Mouse (Mus musculus) bone marrow, adult 2 months (tissue): ENCODE data around the gene Cd276. TPM values are rescaled to one million over a fixed set of nuclear protein-coding genes. Genes with fewer than 3 reads are reported as not detected.
"Not testable (repeated sequence)": the region's sequence is repeated elsewhere in the genome, so short reads cannot be mapped to it uniquely, and the experiment has no call there.

Experiments used
- H3K27ac ChIP-seq: fragments of 200-500 bp; 2 replicates; pipeline ENCODE4 v1.5.1; 2012; ENCODE audit warnings: low read depth, mild to moderate bottlenecking, control low read depth, inconsistent platforms, low read length; ENCODE audit not compliant: control insufficient read depth, poor library complexity, insufficient read depth
- H3K4me1 ChIP-seq: fragments of 200-500 bp; 2 replicates; pipeline ENCODE4 v1.6.1; 2011; ENCODE audit warnings: low read length; ENCODE audit not compliant: control insufficient read depth, insufficient read depth
- H3K4me3 ChIP-seq: fragments of 200-500 bp; replicated peaks from 2 replicates; pipeline ENCODE3; 2011; ENCODE audit warnings: mild to moderate bottlenecking, low read depth, low read length, control low read depth; ENCODE audit not compliant: control insufficient read depth
- CTCF ChIP-seq: fragments of 200-500 bp; IDR thresholded peaks from 2 replicates; pipeline ENCODE4 v1.5.1; 2011; ENCODE audit warnings: low read length, control low read depth; ENCODE audit not compliant: control insufficient read depth, insufficient read depth
- POLR2A ChIP-seq: fragments of 200-500 bp; IDR thresholded peaks from 2 replicates; pipeline ENCODE4 v1.6.1; 2011; ENCODE audit warnings: low read depth, mild to moderate bottlenecking, control low read depth, low read length, borderline replicate concordance; ENCODE audit not compliant: control insufficient read depth
- WGBS: fragments of 180-500 bp; shearing (Covaris S2); methylation state at CpG from one replicate; pipeline ENCODE4 v1.1.7; 2018; 5-methylcytosine and 5-hydroxymethylcytosine counted together
- polyA plus RNA-seq: library from polyadenylated mRNA; stranded (reverse); fragments of >200 nt; gene quantifications from 2 replicates; pipeline ENCODE4 v1.2.4, GENCODE M21; 2011; ENCODE audit warnings: low replicate concordance; ENCODE audit not compliant: missing spikeins, insufficient read depth, insufficient read length

The Cd276 gene
- polyA plus RNA-seq, 1 experiment: 5.0 TPM

DNA sequence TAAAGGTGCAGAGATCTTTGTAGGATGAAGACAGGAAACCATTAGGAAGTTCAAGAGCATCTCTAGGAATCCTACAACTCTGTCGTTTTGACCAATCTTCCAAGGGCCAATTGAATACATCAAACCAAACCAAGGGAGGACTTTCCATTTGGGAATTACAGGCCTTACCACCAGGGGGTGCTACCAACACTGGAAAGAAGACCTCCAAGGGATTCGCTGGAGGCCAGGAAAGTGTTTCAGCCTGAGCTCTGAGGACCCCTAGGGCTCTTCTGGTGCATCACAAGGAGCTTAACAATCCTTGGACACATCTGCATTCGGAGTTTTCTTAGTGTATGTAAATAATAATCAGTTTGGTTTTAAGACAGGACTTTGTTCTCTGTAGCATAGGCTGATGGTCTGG, 23.4 kb upstream of the Cd276 start:
- 16% methylated on average over 3 of the region's 3 CpGs for WGBS
- no peaks in the 10 kb centered on the region; the same call in none of the 2 replicates for H3K4me1 ChIP-seq
- TF ChIP-seq POLR2A: no peak
- peak; percentile 72; the same call in 1 of the 2 replicates for TF ChIP-seq CTCF
- H3K4me3 ChIP-seq: no peak overlapping the region
- H3K27ac ChIP-seq: no peak overlapping the region

DNA sequence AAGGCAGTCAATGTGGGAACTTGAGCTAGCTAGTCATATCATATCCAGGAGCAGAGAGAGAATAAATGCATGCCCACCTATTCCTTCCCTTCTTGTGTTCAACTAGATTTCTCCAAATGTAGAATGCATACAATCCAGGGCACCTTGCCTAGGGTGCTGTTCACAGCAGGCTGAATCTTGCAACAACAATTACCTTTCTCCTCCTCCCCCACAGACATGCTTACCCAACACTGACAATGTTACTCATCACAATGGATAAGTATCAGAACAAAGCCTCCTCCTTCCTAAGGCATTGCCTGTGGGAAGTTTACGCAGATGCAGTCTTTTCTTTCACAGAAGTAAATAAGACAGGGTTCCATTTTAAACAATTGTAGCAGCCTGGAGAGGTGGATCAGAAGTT, 15.8 kb upstream of the Cd276 start:
- no peak for TF ChIP-seq POLR2A
- TF ChIP-seq CTCF: no peak
- WGBS: 87% methylated on average over 1 of the region's 1 CpGs
- no peaks in the 10 kb centered on the region; the same call in 1 of the 2 replicates for H3K4me1 ChIP-seq
- no peak overlapping the region for H3K4me3 ChIP-seq
- H3K27ac ChIP-seq: no peak overlapping the region

DNA sequence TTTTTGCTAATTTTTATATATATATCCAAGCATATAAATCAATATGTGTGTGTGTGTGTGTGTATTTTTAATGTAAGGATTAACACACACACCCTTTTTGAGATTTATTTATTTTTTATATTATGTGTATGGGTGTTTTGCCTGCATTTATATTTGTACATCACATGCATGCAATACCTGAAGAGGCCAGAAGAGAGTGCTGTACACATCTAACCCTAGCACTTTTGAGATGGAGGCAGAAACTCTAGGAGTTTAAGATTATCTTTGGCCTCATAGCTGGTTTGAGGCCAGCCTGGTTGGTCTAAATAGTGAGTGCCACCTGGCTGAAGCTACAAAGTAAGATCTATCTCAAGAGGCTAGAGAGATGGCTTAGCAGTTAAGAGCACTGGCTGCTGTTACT, 12.4 kb upstream of the Cd276 start:
- TF ChIP-seq CTCF: no peak
- TF ChIP-seq POLR2A: no peak
- no peaks in the 10 kb centered on the region; the same call in 1 of the 2 replicates for H3K4me1 ChIP-seq
- no peak overlapping the region for H3K4me3 ChIP-seq
- no peak overlapping the region for H3K27ac ChIP-seq

DNA sequence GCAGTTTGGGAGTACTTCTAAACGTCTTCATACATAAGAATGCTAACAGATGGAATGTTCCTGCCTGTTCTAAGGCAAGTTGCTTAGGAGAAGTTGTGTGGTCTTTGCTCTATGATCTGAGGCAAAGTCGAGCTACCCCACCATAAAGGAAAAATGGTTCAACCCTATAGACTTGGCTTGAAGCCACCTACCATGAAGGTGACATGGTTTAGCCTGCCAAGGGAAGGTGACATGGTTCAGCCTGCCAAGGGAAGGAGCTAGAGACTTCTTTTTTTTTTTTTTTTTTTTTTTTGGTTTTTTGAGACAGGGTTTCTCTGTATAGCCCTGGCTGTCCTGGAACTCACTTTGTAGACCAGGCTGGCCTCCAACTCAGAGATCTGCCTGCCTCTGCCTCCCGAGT, 10.7 kb upstream of the Cd276 start:
- 51% methylated on average over 3 of the region's 3 CpGs for WGBS
- H3K27ac ChIP-seq, H3K4me3 ChIP-seq, H3K4me1 ChIP-seq: not testable (repeated sequence)

DNA sequence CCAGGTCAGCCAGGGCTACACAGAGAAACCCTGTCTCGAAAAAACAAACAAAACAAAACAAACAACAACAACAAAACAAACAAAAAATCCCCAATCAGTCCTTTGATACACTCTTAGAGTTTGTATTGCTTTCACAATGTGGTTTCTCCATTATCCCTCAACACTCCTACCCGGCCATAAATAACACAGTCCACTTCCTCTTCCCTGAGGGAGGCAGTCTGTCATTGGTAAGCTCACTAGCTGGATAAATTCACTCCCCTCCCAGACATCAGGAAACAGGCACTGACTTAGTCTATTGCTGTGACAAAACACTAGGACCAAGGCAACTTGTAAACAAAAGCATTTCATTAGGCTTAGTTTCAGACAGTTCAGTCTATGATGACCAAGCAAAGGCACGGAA, 5.0 kb upstream of the Cd276 start:
- no peaks in the 10 kb centered on the region; the same call in 1 of the 2 replicates for H3K4me1 ChIP-seq
- H3K4me3 ChIP-seq: no peak overlapping the region
- WGBS: 9% methylated on average over 3 of the region's 3 CpGs
- H3K27ac ChIP-seq: no peak overlapping the region
- TF ChIP-seq POLR2A: no peak
- no peak for TF ChIP-seq CTCF

DNA sequence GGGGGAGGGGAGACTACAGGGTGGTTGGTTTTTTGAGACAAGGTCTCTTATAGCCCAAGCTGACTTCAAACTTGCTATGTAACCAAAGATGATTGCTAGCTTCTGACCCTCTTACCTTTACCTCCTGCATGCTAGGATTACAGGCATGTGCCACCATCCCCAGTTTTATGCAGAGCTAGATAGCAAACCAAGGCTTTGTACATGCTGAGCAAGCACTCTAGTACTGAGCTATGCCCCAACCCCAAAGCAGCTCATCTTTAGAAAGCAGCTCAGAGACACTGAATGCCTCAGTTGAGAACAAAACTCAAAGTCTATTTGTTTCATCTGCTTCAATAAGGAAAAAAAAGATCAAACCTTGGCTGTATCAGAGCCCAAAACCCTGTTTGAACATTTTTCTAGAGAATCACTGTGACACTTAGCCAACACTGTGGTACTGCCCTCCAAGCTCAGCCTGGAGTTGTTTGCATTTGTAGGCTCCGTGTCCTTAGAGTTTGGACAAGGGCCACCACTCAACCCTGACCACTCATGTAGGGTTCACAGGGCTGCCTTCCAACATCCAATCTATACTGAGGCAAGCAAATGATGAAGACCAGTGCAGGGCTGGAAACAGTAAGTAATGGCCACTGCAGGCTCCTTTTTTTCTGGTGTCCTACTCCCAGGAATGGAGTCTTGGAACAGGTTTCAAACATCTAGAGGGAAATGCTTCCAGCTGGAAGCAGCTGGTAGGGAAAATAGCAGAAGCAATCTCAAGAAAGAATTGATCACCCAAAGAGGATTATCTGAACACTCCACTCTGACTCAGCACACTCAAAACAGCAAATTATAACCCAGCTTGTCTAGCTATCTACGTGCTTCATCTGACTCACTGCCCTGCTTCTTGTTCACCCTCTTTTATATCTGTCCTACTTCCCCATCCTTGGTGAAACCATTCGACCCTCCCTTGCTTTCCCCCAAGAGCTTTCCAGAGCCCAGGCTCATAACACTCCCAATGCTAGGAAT, 2.5 kb upstream of the Cd276 start:
- Histone ChIP-seq H3K4me1 (no peaks in the 10 kb centered on the region; the same call in 1 of the 2 replicates), H3K27ac (no peak overlapping the region), H3K4me3 (no peak overlapping the region)
- 33% methylated on average over 3 of the region's 3 CpGs for WGBS
- TF ChIP-seq POLR2A: no peak
- TF ChIP-seq CTCF: no peak

DNA sequence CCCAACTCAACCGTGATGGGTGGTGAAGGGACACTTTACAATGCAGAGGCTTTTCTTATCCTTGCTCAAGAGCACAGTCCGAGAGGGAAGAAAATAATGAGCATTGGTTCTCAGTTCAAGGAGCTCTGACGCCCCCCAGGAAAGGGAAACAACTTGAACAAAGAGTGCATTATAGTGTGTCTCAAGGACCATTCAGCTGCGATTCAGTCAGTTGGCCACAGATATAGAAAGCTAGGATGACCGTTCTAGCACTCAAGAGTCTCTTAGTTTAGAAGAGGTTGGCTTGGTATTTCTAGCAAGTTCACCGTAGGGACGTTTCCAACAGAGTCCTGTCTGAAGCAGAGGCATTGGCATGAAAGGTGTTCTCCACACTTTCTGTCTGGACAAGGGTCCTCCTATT, 1.4 kb upstream of the Cd276 start:
- Histone ChIP-seq H3K4me1 (no peaks in the 10 kb centered on the region; the same call in 1 of the 2 replicates), H3K27ac (no peak overlapping the region), H3K4me3 (no peak overlapping the region)
- TF ChIP-seq POLR2A (no peak), CTCF (no peak)
- WGBS: 69% methylated on average over 7 of the region's 7 CpGs

DNA sequence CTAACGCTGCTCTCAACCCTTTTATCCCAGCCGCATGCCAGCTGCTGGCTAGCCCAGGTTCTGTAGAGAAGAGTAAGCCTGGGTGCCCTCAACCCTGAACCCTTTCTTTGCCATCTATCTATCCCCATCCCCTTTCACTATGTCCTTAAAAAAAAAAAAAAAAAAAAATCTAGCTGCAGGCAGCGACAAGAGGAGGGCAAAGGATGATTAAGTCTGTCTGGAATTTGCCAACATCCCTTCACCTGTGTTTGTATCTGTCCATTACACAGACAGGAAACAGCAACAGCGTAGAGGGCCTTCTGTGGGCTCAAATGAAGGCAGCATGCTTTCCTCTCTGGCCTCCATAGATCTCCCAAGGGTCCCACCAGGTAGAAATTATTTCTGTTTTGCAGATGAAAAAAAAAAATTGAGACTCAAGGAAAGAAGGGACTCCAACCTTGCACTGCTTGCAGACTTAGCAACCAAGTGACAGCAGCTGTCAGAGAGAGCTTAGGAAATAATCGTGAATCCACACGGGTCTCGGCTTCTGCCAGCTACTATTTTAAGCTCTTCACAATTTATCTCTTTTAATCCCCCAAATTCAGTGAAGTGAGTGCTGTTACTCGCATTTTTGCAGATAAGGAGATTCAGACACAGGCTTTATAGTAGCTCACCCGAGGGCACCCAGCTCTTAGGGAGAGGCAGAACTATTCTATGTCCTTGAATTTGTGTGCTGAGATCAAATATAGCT, 613 bp upstream of the Cd276 start:
- Histone ChIP-seq H3K27ac (no peak overlapping the region), H3K4me3 (no peak overlapping the region)
- 27% methylated on average over 9 of the region's 9 CpGs for WGBS

More for the DNA sequence above, 613 bp upstream of the Cd276 start:
- no peak for TF ChIP-seq POLR2A
- no peak for TF ChIP-seq CTCF
- H3K4me1 ChIP-seq: no peaks in the 10 kb centered on the region; the same call in 1 of the 2 replicates
